Mouse (Mus musculus) cortical plate, adult 2 months (tissue): ENCODE measurements around the gene Gsap.

Source experiments
- CTCF ChIP-seq: fragments of 200-500 bp; IDR thresholded peaks from 2 replicates; pipeline ENCODE4 v1.5.1; 2011; ENCODE audit warnings: mild to moderate bottlenecking, control low read depth, low read length; ENCODE audit not compliant: insufficient read depth; ENCODE audit errors: extremely low read depth
- POLR2A ChIP-seq: fragments of 200-500 bp; IDR thresholded peaks from 2 replicates; pipeline ENCODE4 v1.6.1; 2011; ENCODE audit warnings: mild to moderate bottlenecking, low read length, control low read depth; ENCODE audit not compliant: insufficient read depth; ENCODE audit errors: extremely low read depth

DNA sequence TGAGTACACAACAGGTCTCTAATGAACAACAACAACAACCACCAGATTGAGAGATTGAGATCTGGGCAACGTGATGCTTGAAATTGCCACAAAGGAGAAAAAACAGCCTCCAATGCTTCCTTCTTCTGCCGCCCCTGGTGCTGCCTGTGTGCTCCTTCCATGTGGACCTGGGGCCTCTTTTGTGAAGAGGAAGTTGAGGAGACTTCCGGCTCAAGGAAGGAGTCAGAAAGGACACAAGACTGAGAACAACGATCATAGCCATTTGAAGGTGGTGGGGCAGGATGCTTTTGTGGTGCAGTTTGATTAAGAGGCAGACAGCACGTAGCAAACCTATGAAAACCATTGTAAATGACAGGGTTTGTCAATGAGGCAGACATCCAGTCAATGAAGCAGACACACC lies 27.7 kb downstream of the Gsap start:
- no peak for TF ChIP-seq CTCF
- no peak for TF ChIP-seq POLR2A
